Mouse (Mus musculus): ENCODE measurements around the gene Mapk6.

Mapk6 gene

GRCm38 (mm10) chr9:75425796-75426391 is 16.1 kb upstream of the Mapk6 start:
- in situ Hi-C loops (cut with MboI, MseI): no loop called here

GRCm38 (mm10) chr9:75424358-75425150 is 14.7 kb upstream of the Mapk6 start:
- in situ Hi-C loops (cut with MboI, MseI): no loop called here

GRCm38 (mm10) chr9:75423683-75424082 is 13.9 kb upstream of the Mapk6 start:
- in situ Hi-C loops (cut with MboI, MseI): no loop called here

GRCm38 (mm10) chr9:75422251-75422691 is 12.5 kb upstream of the Mapk6 start:
- in situ Hi-C loops (cut with MboI, MseI): no loop called here

GRCm38 (mm10) chr9:75414204-75414603 is 4.4 kb upstream of the Mapk6 start:
- in situ Hi-C loops (cut with MboI, MseI): no loop called here

GRCm38 (mm10) chr9:75413206-75413605 is 3.4 kb upstream of the Mapk6 start:
- in situ Hi-C loops (cut with MboI, MseI): no loop called here

- in situ Hi-C loops (cut with MboI, MseI): no loop called here
Observed at GRCm38 (mm10) chr9:75411584-75411983, 1.8 kb upstream of the Mapk6 start.

GRCm38 (mm10) chr9:75410868-75411487 is 1.2 kb upstream of the Mapk6 start:
- in situ Hi-C loops (cut with MboI, MseI): no loop called here

- in situ Hi-C loops (cut with MboI, MseI): no loop called here
Observed at GRCm38 (mm10) chr9:75409031-75409851, 564 bp downstream of the Mapk6 start.

GRCm38 (mm10) chr9:75408204-75408826 is 1.5 kb downstream of the Mapk6 start:
- in situ Hi-C loops (cut with MboI, MseI): no loop called here

- in situ Hi-C loops (cut with MboI, MseI): no loop called here
Observed at GRCm38 (mm10) chr9:75407803-75408202, 2.0 kb downstream of the Mapk6 start.

GRCm38 (mm10) chr9:75406121-75406520 is 3.7 kb downstream of the Mapk6 start:
- in situ Hi-C loops (cut with MboI, MseI): no loop called here

GRCm38 (mm10) chr9:75403520-75403919 is 6.3 kb downstream of the Mapk6 start:
- in situ Hi-C loops (cut with MboI, MseI): no loop called here

GRCm38 (mm10) chr9:75401593-75402504 is 8.0 kb downstream of the Mapk6 start:
- in situ Hi-C loops (cut with MboI, MseI): no loop called here

- in situ Hi-C loops (cut with MboI, MseI): no loop called here
Observed at GRCm38 (mm10) chr9:75400639-75401038, 9.2 kb downstream of the Mapk6 start.

GRCm38 (mm10) chr9:75399069-75399468 is 10.7 kb downstream of the Mapk6 start:
- in situ Hi-C loops (cut with MboI, MseI): loop anchor here (5.0 kb wide), 1 partner anchor 33 kb away; no protein-coding TSS in a partner anchor

- in situ Hi-C loops (cut with MboI, MseI): loop anchor here (5.0 kb wide), 1 partner anchor 36 kb away; no protein-coding TSS in a partner anchor
Observed at GRCm38 (mm10) chr9:75395971-75396370, 13.8 kb downstream of the Mapk6 start.

- in situ Hi-C loops (cut with MboI, MseI): no loop called here
Observed at GRCm38 (mm10) chr9:75393251-75393650, 16.6 kb downstream of the Mapk6 start.

- in situ Hi-C loops (cut with MboI, MseI): no loop called here
Observed at GRCm38 (mm10) chr9:75385218-75385974, 24.4 kb downstream of the Mapk6 start.
